Mouse (Mus musculus): ENCODE results near the gene L1td1.
"Not testable (repeated sequence)": the region's sequence is repeated elsewhere in the genome, so short reads cannot be mapped to it uniquely, and the experiment has no call there.

Gene L1td1

DNA sequence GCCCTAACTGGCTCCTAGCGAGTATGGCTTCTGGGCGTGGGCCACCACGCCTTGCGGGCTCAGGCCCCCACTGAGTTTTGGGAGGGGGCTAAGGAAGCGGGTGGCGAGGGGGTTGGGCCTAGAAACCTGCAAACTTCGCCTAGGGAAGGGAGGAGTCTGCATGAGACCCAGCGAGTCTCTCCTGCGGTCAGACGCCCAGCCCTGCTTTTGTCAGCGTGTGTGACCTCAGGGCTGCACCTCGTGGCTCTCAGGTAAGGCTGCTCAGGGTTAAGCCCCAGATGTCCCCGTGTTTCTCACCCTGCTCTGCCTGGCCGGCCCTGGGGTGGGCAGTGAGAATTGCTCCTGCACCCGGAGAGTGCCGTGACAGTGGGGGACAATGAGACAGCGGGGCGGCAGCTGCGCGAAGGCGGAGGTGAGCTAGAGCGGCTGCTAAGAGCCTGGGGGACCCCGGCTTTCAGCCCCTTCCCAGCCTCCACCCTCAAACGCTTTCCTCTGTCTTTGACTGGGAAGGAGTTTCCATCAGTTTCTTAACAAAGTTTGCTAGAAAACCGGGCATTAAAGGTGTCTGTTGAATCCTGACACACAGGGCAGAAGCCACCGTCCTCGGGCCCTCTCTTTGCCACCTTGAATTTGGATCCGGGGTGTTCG, at the start of gene L1td1:
TSS of gene L1td1 (plus strand) at position 145 of the 648 bp plus-strand sequence.
- DNase-seq, result no peak

DNA sequence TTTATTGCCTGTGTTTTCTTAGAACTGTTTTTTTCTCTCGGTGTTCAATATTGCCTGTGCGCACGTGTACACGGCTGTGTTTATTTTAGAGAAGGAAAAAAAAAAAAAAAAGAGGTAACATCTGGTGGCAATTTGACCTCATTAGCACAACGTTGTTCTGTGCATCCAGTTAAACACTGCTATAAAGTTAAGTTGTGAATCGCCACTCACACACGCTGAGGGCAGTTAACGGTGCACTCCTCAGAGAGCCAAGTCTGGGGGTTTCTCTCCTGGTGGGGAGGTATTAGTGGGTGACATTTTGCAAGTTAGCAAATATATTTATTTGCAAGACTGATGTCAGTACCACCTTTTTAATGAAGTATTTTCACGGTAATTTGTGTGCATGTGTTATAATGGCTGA, 49.0 kb upstream of the L1td1 start:
- DNase-seq, result no peak

DNA sequence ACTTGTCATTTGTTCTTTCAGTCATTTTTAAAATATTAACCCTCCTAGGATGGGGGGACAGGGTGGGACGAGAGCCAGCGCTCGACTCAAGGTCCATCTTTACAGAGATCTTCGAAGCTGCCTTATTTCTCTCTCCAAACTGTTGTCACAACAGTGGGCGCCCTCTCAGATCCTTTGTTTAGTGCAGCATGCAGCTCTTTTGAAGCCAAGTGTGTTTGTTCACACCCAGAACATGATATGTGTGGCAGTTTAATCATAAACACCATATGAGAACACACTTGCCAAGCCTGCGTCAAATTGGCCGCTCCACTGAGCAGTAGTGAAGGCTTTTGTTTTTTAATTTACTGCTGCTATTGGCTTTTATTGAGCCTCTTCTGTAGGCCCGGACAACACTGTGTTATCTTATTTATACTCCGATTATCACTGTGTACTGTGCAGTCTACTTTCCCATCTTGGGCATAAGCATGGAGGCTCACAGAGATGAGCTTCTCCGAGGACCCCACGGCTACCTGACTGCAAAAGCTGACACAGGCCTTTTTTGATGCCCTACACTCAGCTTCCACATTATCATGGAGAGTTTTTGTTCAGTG, 39.8 kb upstream of the L1td1 start:
- no peak for DNase-seq

DNA sequence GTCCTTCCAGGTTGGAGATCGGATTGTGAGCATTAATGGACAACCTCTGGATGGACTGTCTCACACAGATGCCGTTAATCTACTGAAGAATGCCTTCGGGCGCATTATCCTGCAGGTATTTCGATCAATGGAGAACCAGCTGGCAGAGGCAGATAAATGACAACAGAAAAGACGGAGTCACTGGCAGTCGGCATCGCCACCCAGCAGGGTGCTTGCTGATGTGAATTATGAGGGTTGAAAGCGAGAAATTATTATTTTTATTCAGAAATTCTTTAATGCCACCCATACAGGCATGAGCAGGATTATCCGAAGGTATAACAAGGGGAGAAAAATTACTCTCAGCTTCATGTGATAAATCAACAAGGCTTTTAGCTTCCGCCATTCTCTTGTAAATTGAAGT, 38.4 kb upstream of the L1td1 start:
- no peak for DNase-seq

DNA sequence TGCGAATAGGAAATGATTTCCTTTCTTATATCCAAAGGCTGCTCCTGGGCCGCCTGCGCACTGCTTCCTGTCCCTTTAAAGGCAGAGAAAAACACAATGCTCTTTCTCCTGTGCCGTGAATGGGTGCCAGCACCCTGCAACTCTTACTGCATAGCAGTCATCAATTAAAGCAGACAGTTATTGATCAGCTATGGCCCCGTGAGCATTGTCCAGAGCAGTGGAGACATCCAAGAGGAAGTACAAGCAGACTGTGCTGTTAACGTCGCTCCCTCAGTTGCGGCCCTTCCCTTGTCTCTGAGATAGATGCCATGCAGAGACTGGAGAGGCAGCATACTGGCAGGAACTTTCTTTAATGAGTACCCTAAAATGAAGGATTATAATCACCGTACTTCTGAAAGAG, 38.0 kb upstream of the L1td1 start:
- no peak for DNase-seq

DNA sequence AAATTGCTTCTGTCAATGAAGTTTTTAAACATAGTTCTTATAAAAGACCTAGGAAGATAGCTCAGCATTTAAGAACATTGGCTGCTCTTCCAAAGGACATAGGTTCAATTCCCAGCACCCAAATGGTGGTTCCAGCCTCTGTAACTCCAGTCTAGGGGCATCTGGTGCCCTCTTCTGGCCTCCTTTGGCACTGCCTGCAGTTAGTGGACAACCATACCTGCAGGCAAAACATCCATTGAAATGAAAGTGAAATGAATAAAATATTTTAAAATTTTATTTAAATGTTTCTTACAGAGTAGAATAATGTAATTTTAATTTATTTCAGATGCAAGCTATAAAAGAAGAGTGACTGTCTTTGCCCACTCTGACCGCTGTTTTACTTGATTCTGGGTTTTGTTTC, 36.5 kb upstream of the L1td1 start:
- no peak for DNase-seq

DNA sequence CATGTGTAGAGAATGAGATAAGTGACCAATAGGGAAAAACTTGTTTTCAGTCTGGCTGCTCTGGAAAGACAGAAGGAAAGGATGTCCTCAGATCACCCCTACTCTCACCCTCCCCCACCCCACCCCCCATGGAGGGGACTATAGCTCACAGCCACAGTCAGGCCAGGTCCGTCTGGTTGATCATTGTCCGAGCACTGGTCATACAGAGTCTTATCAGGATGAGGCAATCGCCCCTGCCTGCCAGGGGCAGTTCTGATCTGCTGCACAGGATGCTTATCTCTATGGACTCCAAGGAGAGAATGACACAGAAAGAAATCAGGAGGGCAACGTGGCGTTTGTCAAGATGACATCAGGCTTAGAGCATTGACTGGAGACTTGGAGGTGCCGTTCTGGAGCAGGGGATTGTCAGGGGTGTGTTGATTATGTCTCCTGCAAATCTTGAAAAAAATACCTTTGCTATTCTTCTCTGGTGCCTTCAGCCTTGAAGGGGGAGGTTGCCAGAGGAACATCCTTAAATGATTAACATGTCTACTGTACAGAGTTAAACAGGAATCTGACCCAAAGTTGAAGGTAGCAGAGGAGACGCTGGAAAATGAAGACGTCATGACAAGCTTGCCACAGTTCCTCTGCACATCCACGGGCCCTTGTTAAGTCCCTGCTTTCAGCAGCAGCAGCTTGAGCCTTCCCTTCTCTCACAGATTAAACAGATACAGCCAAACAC, 32.9 kb upstream of the L1td1 start:
- DNase-seq, result no peak

DNA sequence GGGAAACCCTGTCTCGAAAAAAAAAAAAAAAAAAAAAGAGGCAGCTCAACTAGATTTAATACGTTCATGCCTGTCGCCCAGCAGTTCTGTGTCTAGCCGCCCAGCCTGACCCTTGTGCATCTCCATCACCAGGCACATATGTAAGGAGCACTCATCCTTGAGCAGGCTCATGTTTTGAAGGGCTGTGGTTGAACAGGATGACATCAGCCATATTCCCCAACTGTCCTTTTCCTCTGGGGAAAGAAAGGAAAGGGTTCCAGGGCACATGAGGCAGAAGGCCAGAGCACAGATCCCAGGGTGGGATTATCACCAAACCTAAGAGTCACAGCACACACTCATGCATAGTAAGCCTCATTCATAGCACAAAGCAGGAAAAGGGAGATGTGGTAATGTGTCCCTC, 28.6 kb upstream of the L1td1 start:
- no peak for DNase-seq

DNA sequence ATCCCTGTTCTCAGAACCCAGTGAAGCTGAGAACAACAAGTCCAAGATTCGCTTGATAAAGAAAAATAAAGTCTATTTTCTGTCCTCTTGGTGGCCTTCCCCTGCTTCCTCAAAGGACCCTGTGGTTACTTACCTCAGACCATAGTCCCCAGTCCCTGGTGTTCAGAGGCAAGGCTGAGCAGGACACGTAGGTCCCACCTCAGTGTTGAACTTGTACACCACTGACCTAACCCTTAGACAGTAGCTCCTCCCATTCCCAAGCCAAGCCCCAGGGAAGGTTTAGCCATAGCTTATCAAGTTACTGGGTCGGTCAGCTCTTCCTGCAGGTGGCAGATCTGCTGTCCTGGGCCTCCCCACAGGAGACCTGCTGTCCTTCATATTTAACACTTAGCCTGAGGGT, 27.6 kb upstream of the L1td1 start:
- no peak for DNase-seq

DNA sequence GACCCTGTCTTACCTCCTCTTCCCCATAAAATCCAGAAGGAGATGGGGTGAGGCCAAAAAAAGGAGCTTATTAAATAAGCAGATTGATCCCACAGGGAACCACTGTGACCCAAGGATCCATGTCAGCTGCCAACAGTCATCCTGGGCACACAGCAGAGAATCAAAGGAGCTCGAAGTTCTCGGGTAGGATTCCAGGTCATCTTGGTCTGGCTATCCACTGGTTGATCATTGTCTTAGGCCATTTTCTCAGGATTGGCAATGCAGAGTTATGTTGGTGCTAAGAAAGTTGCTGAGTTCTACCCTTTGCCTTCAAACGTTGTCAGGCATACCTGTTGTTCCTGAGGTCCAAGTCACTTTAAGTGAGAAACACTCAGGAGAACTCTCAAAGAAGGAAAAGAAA, 26.4 kb upstream of the L1td1 start:
- no peak for DNase-seq

DNA sequence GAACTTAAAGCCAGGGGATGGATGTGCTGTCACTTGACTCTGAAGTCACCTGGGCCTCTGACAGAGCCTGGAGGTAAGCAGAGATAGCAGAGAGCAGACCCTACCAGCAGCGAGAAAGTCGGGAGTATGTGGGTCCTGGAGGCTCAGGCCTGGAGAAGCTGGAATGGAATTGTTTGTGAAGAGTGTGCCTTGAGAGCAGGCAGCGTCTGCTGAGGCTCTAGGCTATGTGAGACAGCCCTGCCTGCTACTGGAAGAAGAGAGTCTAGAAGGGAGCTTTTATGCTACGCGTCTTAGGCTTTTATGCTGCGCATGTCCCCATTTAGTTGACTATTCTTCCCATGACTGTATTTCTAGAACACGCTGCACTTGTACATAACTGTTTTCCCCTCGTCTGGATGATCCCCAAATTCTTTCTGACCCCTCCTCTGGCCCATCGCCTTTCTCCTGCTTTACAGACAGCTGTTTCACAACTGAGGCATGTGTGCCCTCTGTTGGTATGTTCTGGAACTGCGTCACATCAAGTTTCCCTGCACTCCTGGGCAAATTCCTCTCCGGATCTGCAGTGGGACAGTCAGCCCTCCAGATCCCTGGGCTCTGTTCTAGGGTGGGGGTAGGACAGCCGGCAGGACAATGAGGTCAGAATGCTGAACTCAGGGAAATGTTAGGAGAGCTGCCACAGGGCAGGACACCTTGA, 24.2 kb upstream of the L1td1 start:
- DNase-seq, result peak; percentile 89

DNA sequence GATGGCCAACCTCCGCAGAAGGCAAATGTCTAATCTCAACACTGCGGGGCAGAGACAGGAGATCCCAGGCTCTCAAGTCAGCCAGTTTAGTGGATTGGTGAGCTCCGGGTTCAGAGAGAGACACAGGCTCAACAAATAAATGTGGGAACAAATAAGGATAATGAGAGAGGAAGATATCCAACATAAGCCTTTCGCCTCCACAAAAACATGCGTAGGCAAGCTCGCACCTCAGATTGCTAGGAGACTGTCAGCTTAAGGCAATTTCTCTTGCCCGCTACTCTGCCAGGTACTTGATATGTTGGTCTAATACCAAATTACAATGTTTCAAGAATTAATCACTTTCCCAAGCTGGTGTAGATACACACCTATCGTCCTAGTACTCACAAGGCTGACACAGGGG, 15.6 kb upstream of the L1td1 start:
- no peak for DNase-seq

DNA sequence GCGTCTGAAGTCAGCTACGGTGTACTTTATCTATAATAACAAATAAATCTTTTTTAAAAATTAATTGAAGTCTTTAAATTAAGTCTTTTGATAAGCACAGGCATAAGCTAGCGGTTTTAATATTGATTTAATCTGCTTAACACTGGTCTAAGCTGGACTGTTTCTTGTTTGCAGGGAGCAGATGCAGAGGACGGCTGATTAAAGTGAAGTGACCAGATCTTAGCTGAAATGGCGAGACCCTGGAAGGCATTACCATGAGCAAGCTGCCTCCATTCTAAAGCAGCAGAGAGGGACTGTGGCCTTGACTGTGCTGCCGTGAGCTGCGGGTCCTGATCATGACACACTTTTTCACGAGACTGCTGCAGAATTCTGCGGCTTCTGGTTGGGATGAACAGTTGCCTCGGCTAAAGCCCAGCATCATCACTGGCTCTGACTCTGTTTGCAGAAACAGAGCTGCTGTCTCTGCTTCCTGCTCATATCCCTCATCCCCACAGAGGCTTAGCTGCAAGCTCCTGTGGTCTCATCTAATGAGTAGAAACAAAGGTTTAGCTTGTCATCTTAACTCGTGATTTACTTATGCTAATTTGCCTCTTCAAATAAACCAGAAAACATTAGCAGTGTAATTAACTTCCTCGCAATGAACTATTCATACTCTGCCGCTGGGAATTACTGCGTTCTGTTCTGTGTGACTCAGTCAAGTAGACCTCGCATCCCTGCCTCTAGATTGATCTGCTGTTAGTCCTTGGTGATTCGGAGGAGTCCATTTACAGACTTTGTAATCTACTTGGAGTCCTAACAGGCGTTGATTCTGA, 8.6 kb upstream of the L1td1 start:
- DNase-seq, result no peak

DNA sequence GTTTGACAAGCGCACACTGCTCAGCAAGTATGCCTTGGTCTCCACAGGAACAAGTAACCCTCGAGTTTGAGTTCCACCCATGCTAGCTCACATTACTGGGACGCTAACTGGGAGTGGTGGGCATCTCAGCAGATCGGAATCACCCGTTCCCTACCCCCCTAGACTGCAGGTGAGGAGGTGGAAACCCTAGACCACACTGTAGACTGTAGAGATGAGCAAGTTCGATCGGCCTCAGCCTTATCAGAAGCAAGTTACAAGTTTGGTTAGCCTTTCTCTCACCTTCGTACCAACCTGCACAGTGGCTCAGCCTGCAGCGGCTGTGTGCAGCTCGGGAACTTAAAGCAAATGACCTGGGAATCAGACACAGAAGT, 8.0 kb upstream of the L1td1 start:
- no peak for DNase-seq

DNA sequence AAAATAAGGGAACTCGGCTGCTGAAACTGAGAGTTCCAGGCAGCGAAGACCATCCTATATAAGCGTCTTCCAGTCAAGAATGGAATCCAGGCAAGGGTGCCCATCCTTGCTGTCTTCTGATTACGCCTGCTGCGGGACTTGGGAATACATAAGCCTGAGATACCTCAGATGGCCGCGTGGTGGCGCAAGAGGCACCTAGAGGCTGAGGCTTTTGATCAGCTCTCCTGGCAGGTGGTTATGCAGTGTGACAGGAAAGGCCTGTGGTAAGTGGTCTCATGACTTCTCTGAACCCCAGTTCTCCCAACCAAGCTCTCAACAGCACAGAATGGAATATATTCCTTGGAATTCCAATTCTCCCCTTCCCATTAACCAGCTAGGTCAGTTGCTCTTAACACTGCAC, 4.1 kb upstream of the L1td1 start:
- DNase-seq, result peak; percentile 76 to 87

DNA sequence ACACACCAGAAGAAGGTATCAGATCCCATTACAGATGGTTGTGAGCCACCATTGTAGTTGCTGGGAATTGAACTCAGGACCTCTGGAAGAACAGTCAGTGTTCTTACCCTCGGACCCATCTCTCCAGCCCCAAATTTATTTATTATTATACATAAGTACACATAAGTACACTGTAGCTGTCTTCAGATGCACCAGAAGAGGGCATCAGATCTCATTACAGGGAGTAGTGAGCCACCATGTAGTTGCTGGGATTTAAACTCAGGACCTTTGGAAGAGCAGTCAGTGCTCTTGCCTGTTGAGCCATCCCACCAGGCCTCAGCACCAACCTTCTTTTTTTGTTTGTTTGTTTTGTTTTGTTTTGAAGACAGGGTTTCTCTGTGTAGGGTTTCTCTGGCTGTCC, 1.9 kb upstream of the L1td1 start:
- DNase-seq, result not testable (repeated sequence)

DNA sequence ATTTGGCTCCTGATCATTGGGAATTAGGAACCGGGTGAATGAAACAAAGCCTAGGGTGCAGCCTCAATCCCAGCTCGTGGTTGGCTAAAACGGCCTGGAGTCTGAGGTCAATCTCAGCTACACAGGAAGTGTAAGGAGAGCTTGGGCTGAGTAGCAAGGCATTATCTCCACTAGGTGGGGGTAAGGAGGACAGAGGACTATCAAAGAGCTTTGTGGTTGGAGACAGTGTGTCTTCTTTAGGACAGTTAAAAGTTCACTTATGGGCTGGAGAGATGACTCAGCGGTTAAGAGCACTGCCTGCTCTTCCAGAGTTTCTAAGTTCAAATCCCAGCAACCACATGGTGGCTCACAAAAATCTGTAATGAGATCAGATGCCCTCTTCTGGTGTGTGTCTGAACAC, 1.1 kb upstream of the L1td1 start:
- DNase-seq, result no peak

DNA sequence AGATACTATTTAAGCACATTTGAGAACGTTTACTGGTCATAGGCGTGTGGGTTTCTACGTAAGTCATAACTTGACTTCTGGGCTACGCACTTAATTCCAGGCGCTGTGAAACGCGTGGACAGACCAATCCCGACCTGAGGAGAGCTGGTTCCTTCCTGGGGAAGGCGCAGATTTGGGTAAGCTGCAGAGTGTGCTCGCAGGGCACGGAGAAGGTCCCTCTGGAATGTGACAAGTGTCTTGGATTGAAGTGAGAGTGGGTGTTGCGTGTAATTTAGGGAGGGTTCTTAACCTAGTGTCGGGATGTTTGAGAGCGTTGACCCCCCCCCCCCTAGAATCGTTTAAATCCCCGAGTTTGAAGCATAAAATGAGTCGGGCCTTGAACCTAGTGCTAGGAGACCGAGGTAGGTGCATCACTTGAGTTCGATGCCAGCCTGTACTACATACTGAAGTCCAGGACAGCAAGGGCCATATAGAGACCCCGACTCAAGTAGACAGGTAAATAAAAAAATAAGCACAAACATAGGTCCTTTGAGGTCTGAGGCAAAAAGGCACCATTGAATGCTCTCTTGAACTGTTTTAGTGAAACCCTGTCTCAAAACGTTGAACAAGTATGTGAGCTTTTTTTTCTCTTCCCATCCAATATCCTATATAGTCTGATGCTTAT, 893 bp downstream of the L1td1 start:
- DNase-seq, result no peak

DNA sequence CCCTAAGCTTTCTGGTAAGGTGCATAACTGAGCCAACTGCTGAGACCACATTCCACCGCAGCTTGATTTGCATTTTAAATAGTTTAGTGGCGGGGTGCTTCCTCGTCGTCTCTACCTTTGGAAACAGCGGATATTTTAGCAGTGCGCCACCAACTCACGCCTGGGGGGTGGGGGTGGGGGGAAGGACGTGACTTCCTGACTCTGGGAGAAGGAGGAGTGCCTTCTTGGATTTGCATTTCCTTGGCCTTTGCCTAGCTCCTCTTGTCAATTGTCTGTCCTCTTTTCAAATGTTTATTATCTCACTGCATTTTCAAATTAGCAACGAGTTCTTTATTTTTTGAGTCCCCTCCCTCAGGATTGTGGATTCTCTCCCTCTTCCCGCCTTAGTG, 1.4 kb downstream of the L1td1 start:
- no peak for DNase-seq

DNA sequence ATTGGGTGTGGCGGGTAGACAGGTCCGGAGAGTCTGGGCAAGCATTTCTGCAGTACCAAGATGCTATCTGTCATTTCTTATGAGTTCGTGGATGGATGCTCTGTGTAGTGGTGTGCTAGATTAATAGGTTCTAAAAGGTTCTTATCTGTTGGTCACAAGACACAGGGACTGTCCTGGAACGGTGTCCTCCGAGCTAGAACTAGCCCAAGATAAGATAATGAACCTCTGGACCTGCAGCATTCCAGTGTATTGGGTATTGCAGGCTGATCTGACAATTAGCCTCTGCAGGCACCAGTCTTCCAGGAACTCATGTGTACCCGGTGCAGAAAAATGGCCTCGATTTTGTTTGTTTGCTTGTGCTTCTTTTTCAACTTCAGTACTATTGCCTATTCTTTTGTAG, 2.2 kb downstream of the L1td1 start:
- no peak for DNase-seq

DNA sequence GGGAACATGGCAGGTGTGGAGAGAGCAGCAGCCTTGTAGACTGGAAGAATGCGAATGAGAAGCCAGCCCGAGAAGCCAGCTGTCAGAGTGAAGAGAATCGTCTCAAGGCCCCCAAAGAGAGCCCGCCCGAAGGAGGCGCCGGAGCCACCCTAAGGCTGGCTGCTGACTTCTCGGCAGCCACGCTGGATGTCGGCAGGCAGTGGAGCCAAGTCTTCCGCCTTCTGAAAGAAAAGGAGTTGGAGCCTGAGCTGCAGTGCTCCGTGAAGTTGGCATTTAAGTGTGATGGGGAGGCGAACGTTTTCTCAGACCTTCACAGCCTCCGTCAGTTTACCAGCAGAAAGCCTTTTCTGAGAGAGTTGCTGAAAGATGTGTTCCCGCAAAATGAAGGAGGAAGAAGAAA, 7.1 kb downstream of the L1td1 start:
- no peak for DNase-seq

DNA sequence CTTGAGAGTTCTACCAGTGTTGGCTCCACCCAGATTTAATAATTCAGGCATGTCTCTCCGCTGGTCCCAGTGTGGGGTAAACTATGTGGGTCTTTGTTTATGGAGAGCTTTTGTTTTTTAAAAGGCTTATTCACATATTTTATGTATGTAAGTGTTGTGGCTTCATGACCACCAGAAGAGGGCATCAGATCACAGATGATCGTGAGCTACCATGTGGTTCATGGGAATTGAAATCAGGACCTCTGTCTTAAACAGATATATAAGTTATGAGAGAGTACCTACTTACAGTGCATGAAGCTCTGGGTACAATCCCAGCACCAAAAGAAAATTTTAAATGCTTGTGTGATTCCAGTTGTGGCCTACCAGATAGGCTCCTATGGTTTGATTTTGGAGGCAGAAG, 13.2 kb downstream of the L1td1 start:
- peak; percentile 29 to 44 for DNase-seq
